Mouse (Mus musculus): ENCODE measurements around the gene Tbc1d5.

- no peak for TF ChIP-seq POLR2A (IDR thresholded peaks at IDR 0.05; ENCODE audit: borderline replicate concordance, extremely low read depth, low read depth, low read length)
- no peak for TF ChIP-seq CTCF (IDR thresholded peaks at IDR 0.05; ENCODE audit: insufficient read depth, low read length)
Observed at GRCm38 (mm10) chr17:50688135-50688534, 491.0 kb downstream of the Tbc1d5 start.

Data from lung, adult 2 months (tissue).